Mouse (Mus musculus) forebrain, embryonic 14.5 days (tissue): ENCODE results near the gene Bbip1. TPM values are rescaled to one million over a fixed set of nuclear protein-coding genes. Genes with fewer than 3 reads are reported as not detected.

Experiments used
- ATAC-seq: fragments of 200-750 bp; cut with Nextera tagmentation; 2 replicates; pipeline ENCODE4 v1.8.0; 2017; ENCODE audit warnings: mild to moderate bottlenecking, moderate library complexity
- DNase-seq: peaks from one replicate; pipeline ENCODE4 v3.0.0-alpha.2; 2015; ENCODE audit warnings: low spot score
- H3K27ac ChIP-seq: fragments of 300-500 bp; sonication (generic); 2 replicates; pipeline ENCODE4 v1.5.1; 2014; ENCODE audit warnings: low read depth, mild to moderate bottlenecking, control low read depth, low read length, moderate library complexity
- H3K27me3 ChIP-seq: fragments of 300-500 bp; sonication (generic); replicated peaks from 2 replicates; pipeline ENCODE4 v1.6.1; 2014; ENCODE audit warnings: low read length, control low read depth, mixed read lengths; ENCODE audit not compliant: control insufficient read depth, insufficient read depth
- H3K36me3 ChIP-seq: fragments of 300-500 bp; sonication (generic); 2 replicates; pipeline ENCODE4 v1.6.1; 2014; ENCODE audit warnings: low read length, control low read depth; ENCODE audit not compliant: control insufficient read depth, insufficient read depth
- H3K4me1 ChIP-seq: fragments of 300-500 bp; sonication (generic); 2 replicates; pipeline ENCODE4 v1.6.1; 2014; ENCODE audit warnings: antibody characterized with exemption, low read length, control low read depth; ENCODE audit not compliant: control insufficient read depth, insufficient read depth
- H3K4me2 ChIP-seq: fragments of 300-500 bp; sonication (generic); 2 replicates; pipeline ENCODE4 v1.6.1; 2014; ENCODE audit warnings: mild to moderate bottlenecking, control low read depth, low read length
- H3K4me3 ChIP-seq: fragments of 300-500 bp; sonication (generic); 2 replicates; pipeline ENCODE4 v1.5.1; 2014; ENCODE audit warnings: low read depth, low read length, control low read depth
- H3K9ac ChIP-seq: fragments of 300-500 bp; sonication (generic); 2 replicates; pipeline ENCODE4 v1.6.1; 2014; ENCODE audit warnings: mild to moderate bottlenecking, low read length, control low read depth, moderate library complexity
- H3K9me3 ChIP-seq: fragments of 300-500 bp; sonication (generic); replicated peaks from 2 replicates; pipeline ENCODE4 v1.6.1; 2016; ENCODE audit warnings: low read length, control low read depth, mixed read lengths; ENCODE audit not compliant: control insufficient read depth
- WGBS: fragments of 180-500 bp; shearing (Covaris S2); extraction: QIAGEN DNeasy Blood & Tissue Kit; methylation state at CpG from one replicate; pipeline ENCODE4 v1.1.7; 2014; 5-methylcytosine and 5-hydroxymethylcytosine counted together
- polyA plus RNA-seq: library from polyadenylated mRNA; unstranded; fragments of >200 nt; fragmentation: Nextera tagmentation; extraction: Ambion mirVana; gene quantifications from 2 replicates; pipeline ENCODE4 v1.2.1, GENCODE M21; 2014

The Bbip1 gene
- polyA plus RNA-seq, 1 experiment from 2014 or later, result 174 TPM

DNA sequence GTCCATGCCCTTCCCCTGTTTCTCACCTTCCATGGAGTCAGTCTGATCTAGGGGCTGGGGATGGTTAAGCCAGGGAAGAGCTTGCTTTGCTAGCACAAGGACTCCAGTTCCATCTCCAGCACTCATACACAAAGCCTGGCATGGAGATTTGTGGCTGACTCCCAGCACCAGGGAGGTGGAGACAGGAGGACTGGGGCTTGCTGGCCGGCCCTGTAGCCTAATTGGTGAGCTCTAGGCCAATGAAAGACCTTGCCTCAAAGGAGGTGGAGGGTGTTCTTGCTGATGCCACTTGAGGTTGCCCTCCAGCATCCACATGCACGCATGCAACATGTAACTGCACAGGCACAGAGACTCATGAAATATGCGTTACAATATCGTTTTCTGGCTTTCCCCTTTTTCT is 45.9 kb downstream of the Bbip1 start:
- ATAC-seq (no peak), DNase-seq (no peak)
- no peaks in the 10 kb centered on the region for H3K9me3 ChIP-seq
- 74% methylated on average over 4 of the region's 4 CpGs for WGBS
- no peak overlapping the region for H3K27ac ChIP-seq
- no peaks in the 10 kb centered on the region for H3K27me3 ChIP-seq
- peaks cover 5% of the 10 kb centered on the region; the same call in 1 of the 2 replicates for H3K4me1 ChIP-seq
- no peak overlapping the region for H3K9ac ChIP-seq
- H3K36me3 ChIP-seq, result no peaks in the 10 kb centered on the region
- no peak overlapping the region for H3K4me3 ChIP-seq
- no peak overlapping the region for H3K4me2 ChIP-seq

DNA sequence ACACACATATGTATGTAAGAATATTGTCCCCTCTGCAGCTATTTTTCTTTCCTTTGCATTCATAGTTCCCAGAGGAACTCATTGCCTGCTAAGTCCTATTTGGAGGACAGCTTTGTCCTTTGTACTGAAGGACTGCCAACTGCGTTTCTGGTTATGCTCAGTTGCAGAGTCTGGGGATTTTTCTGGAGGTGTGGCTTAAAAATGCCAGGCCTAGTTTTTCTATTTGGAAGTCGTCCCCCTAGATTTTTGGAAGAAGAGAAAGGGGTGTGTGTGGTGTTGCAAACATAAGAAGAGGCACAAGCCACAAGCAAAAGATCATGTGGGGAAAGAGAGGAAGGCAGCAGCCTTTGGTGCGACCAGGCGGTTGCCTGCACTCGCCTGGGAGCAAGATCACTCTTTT is 46.4 kb downstream of the Bbip1 start:
- Histone ChIP-seq H3K4me3 (no peak overlapping the region), H3K27ac (no peak overlapping the region), H3K9me3 (no peaks in the 10 kb centered on the region), H3K9ac (no peak overlapping the region), H3K36me3 (no peaks in the 10 kb centered on the region), H3K4me1 (peaks cover 5% of the 10 kb centered on the region; the same call in 1 of the 2 replicates), H3K27me3 (no peaks in the 10 kb centered on the region), H3K4me2 (no peak overlapping the region)
- DNase-seq (no peak), ATAC-seq (no peak)
- WGBS, result 82% methylated on average over 5 of the region's 5 CpGs

DNA sequence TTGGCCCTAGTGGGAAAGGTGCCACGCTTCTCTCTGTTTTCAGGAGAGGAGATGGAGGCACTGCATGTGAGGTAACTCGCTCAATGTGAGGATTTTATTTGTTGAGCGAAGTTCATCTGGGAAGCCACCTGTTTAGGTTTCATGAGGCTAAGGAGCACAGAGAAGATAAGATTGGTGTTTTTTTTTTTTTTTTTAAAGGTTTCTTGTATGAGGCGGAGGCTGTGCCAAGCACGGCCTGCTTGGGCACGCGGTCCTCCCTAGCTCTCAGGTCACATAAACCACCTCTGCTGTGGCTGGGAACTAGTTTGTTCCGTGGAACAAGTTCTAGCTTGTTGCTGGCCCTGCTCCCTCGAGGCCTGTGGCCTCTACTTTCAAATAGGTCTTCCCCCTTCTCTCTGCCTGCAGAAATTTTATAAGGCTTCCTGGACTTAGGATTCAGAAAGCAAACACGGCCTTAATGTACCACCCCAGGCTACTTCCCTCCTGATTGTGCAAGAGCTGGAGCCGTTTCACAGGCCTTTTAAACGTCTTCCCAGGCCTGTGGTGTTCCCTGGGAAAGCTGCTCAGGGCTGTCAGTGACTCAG is 49.8 kb downstream of the Bbip1 start:
- WGBS, result 80% methylated on average over 12 of the region's 12 CpGs
- Histone ChIP-seq H3K36me3 (no peaks in the 10 kb centered on the region), H3K4me3 (no peak overlapping the region), H3K27ac (no peak overlapping the region), H3K27me3 (no peaks in the 10 kb centered on the region), H3K9me3 (no peaks in the 10 kb centered on the region), H3K4me2 (no peak overlapping the region), H3K9ac (no peak overlapping the region), H3K4me1 (no peaks in the 10 kb centered on the region)
- DNase-seq (no peak), ATAC-seq (no peak)

DNA sequence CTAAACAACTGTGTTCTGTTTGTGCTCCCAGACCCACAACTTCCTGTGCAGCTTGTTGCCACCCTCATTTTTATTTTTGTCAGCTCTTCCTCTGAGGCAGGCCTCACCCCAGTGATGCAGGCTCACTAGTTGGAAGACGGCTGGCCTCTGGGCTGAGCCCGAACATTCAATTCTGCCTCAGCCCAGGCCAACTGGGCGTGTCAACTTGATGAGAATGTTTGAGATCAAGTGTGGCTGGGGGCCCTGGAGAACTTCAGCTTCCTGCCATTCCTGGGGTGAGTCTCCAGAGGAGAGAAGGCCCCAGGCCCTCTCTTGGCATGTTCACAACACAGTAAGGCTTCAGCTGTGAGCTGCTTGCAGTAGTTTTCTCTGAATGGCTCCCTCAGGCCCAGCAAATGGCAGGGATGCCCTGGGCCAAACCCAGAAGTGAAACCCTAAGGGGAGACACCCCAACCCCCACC is 50.7 kb downstream of the Bbip1 start:
- WGBS, result 80% methylated on average over 3 of the region's 3 CpGs
- DNase-seq, result no peak
- Histone ChIP-seq H3K27me3 (no peaks in the 10 kb centered on the region), H3K36me3 (no peaks in the 10 kb centered on the region), H3K4me2 (no peak overlapping the region), H3K4me1 (no peaks in the 10 kb centered on the region), H3K27ac (no peak overlapping the region), H3K9me3 (no peaks in the 10 kb centered on the region), H3K9ac (no peak overlapping the region), H3K4me3 (no peak overlapping the region)
- no peak for ATAC-seq

DNA sequence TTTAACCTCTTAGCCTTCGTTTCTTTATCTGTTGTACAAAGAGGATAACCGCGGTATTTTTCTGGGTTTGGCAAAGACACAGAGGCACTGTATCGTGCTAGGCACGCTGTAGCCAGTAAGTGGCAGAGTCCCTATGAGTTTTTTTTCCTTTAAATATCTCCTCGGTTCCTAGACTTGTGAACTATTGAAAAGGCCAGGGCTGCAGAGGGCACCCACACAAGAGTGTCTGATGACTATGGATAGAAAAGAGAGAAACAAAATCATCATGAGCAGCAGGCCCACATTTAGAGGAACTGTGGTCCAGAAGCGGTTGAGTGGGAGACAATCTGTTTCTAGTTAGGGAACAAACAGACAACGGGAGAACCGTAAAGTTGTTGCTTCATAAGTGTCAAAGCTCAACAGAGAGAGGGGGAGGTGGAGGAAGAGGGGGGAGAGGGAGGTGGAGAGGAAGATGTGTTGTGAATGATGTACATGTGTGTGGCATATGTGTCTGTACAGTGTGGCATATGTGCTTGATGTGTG is 51.5 kb downstream of the Bbip1 start:
- H3K4me2 ChIP-seq, result no peak overlapping the region
- H3K4me1 ChIP-seq, result no peaks in the 10 kb centered on the region
- no peak overlapping the region for H3K4me3 ChIP-seq
- H3K36me3 ChIP-seq, result no peaks in the 10 kb centered on the region
- H3K9me3 ChIP-seq, result no peaks in the 10 kb centered on the region
- H3K9ac ChIP-seq, result no peak overlapping the region
- no peak overlapping the region for H3K27ac ChIP-seq
- H3K27me3 ChIP-seq, result no peaks in the 10 kb centered on the region
- DNase-seq, result no peak
- WGBS, result 74% methylated on average over 9 of the region's 9 CpGs
- ATAC-seq, result no peak

DNA sequence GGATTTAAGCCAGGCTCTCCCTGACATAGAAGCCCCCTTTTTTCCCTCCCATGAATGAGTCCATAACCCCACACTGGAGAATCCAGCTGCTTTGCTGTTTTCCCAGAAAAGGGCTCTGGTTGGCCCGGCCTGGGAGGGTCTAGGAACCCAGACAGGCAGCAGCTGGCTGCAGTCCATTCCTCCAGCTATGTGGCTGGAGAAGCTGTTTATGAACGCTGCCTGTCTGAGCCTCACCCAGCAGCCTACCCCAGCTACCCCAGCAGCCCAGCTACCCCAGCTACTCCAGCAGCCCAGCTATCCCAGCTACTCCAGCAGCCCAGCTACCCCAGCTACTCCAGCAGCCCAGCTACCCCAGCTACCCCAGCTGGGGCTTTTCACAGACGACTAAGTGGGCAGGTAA is 52.4 kb downstream of the Bbip1 start, which contains the start of gene Pdcd4:
TSS of gene Pdcd4 (plus strand) at position 171 of the 400 bp plus-strand sequence.
- 55% methylated on average over 3 of the region's 3 CpGs for WGBS
- Histone ChIP-seq H3K9ac (0 out of 2 replicates have a peak within 1 kb of the TSS, but pooled peaks have one; percentile 17), H3K36me3 (no peaks in the 10 kb centered on the region), H3K27ac (no peak within 1 kb of the TSS), H3K9me3 (no peaks in the 10 kb centered on the region), H3K4me2 (no peak within 1 kb of the TSS), H3K27me3 (no peaks in the 10 kb centered on the region), H3K4me3 (no peak within 1 kb of the TSS), H3K4me1 (no peaks in the 10 kb centered on the region)
- ATAC-seq (no peak), DNase-seq (no peak)

DNA sequence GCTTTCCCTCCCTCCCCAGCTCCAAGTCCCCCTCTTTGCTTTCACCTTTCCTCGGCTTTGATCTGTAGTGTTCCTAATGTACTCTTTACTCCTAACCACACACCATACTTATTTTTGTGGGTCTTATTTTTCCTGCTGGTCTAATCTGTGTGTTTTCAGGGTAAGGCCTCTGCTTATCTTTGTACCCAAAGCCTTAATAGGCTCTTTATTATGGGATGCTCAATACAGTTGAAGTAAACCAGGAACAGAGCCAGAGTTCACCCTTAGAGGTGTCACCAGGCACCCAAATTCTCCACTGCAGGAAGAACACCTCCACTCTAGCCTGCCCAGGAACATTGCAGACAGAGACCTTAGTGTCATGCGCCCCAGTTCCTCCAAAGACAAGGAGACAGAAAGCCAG is 52.9 kb downstream of the Bbip1 start:
- H3K9me3 ChIP-seq, result no peaks in the 10 kb centered on the region
- no peak overlapping the region for H3K4me3 ChIP-seq
- no peak overlapping the region for H3K4me2 ChIP-seq
- H3K4me1 ChIP-seq, result no peaks in the 10 kb centered on the region
- no peak overlapping the region for H3K9ac ChIP-seq
- 92% methylated on average over 2 of the region's 2 CpGs for WGBS
- DNase-seq (no peak), ATAC-seq (no peak)
- no peak overlapping the region for H3K27ac ChIP-seq
- no peaks in the 10 kb centered on the region for H3K27me3 ChIP-seq
- H3K36me3 ChIP-seq, result no peaks in the 10 kb centered on the region

DNA sequence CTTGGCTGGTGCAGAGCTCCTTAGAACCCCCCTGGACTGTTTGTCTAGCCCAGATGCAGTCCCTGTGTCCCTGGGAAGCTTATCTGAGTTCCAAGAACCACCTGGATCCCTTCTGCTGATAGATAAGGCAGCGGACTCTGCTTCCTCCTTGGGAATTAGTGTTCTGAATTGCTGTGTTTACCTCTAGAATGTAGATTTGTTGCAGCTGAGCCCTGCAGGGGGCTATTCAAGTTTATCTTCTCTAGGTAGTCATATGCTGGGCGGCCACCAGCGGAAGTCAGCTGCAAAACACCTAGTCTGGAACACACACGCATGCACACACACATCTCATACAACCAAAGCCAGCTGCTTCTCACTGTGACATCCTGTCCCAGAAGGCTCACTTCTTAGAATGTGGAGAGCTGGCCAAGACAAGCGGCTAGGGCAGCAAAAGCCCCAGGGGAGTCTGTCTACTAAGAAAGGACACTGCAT is 53.6 kb downstream of the Bbip1 start:
- no peak for ATAC-seq
- H3K36me3 ChIP-seq, result no peaks in the 10 kb centered on the region
- no peak overlapping the region for H3K9ac ChIP-seq
- no peaks in the 10 kb centered on the region for H3K4me1 ChIP-seq
- no peaks in the 10 kb centered on the region for H3K27me3 ChIP-seq
- H3K9me3 ChIP-seq, result no peaks in the 10 kb centered on the region
- H3K4me3 ChIP-seq, result no peak overlapping the region
- no peak overlapping the region for H3K4me2 ChIP-seq
- DNase-seq, result no peak
- 85% methylated on average over 5 of the region's 5 CpGs for WGBS
- no peak overlapping the region for H3K27ac ChIP-seq

DNA sequence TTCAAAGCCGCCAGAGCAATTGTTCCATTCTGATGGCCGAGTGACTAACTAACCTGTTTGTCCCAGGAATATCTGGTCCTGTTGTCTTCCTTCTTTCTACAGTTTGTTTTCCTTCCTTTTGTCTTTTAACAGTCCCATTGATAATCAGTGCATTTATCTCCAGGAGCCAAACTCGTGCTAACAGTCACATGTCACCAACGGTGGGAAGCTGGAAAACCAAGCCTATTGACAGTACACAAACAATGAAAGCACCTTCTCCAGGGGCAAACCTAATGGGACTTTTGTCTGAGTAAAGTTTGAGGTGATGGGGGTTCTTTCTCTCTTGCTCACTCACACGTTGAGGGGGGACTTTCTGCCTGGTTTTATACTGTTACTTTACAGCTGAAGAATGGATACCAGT is 54.2 kb downstream of the Bbip1 start:
- Histone ChIP-seq H3K4me2 (no peak overlapping the region), H3K9ac (no peak overlapping the region), H3K27ac (no peak overlapping the region), H3K9me3 (no peaks in the 10 kb centered on the region), H3K36me3 (no peaks in the 10 kb centered on the region), H3K4me1 (peaks cover 4% of the 10 kb centered on the region), H3K27me3 (no peaks in the 10 kb centered on the region), H3K4me3 (no peak overlapping the region)
- 49% methylated on average over 5 of the region's 5 CpGs for WGBS
- ATAC-seq (no peak), DNase-seq (no peak)
